Mouse (Mus musculus): ENCODE measurements at regions not wholly inside any gene's neighbourhood (a gene's known extent, or its start where the extent isn't known, plus 50 kb on each side); places are given as distances from the start of the nearest gene placed in this dataset.
"Not testable (repeated sequence)": the region's sequence is repeated elsewhere in the genome, so short reads cannot be mapped to it uniquely, and the experiment has no call there.

DNA sequence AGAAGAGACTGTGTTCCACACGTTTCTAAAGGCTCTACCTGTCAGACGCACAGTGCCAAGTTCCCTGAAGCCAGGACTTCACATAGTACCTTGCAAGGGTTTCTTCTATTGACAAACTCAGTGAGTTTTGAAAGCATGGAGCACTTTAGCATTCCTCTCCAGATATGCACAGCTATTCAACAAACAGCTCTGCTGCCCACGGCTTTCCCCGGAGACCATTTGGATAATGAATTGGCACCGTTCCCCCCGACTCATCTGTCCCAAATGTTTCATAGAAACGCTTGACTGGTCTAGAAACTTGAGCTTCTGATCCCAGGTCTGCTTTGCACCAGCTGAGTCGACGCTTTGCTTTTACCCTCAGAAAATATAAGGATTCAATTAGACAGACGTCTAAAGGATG lies 162.2 kb upstream of the St6galnac5 start:
- no peak for DNase-seq (ENCODE audit: low spot score)

DNA sequence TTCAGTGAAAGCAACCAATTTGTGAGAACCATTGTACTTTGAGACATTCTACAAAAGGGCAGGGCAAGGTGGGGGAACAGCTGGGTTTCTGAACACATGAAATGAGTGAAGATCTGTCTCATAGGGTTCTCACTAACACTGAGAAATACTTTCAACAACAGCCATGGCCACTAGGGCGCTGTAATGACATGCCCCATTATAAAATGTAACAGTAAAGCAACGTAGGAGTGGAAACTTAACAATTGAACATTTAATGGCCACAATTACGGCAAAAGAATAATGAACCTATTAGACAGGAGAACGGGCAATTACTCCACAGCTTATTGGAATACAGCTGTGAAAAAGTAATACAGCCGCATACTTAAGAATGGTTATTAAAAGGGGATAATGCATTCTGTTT lies 158.9 kb upstream of the St6galnac5 start:
- no peak for DNase-seq (ENCODE audit: low spot score)

DNA sequence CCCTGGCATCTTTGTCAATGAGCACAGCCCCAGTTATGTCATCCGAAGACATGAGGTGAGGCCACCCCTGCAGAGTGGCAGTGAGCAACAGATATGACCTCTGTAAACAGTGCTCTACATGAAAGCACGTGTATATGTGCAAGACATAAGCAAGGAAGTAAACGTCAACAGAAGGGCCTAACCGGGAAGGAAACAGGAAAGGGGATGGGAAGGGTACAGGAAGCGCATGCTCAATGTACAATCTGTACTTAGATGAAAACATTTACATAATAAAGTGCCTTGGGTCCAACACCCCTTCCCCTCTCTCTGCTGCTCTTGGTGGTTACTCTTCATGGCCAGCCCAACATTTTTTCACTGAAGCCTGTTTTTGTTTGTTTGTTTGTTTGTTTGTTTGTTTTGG lies 143.3 kb upstream of the St6galnac5 start:
- DNase-seq (ENCODE audit: low spot score) = no peak

DNA sequence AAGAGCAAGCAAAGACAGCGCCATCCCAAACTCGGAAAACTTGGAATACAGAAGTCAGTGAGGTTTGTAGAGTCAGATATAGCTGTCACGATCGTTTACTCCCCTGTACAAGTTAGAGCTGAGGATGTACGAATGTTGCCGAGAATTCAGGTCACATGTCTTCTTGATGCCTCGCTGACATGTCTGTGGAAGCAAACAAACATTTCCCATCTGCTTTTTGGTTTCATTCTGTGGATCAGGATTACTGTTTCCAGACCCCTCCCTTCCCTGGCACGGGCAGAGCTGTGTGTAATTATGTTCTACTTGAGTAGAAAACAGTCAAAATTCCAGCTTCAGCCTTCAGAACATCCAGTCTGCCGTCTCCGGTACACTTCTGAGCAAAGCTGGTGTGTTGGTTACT lies 139.9 kb upstream of the St6galnac5 start:
- DNase-seq (ENCODE audit: low spot score) = no peak

DNA sequence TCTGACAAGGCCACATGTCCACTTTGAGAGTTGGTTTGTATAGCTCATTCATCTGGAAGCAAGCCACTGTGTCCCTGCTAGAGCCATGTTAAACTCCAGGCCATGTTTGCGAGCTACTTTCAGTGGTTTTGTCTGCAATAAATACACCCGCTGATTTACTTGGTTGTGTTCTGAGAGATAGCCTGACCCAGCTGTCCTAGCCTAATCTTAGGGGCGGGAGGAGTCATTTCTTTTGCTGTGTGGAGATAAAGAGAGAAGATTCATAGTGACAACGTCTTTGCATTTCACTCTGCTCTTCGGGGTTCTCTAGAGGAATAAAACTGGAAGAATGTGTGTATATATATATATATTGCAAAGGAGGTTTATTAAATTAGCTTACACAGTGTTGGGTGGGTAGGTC lies 137.1 kb upstream of the St6galnac5 start:
- no peak for DNase-seq (ENCODE audit: low spot score)

DNA sequence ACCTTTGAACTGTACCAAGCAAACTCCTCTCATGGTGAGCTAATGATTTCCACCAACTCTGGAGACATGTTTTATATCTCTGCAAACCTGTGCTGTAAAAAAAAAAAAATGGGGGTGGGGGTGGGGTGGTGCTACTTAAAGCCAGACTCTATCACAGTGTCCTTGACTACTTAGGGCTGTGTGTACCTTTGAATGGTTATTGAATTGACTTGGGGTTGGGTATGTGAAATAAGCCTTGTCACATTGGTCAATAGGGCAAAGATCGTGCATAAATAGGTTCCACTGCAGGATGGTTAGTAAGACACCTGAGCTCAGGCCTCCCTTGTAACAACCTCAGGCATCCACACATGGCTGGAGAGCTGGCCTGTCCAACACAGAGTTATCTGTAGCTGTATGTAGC lies 136.6 kb upstream of the St6galnac5 start:
- DNase-seq (ENCODE audit: low spot score) = no peak

DNA sequence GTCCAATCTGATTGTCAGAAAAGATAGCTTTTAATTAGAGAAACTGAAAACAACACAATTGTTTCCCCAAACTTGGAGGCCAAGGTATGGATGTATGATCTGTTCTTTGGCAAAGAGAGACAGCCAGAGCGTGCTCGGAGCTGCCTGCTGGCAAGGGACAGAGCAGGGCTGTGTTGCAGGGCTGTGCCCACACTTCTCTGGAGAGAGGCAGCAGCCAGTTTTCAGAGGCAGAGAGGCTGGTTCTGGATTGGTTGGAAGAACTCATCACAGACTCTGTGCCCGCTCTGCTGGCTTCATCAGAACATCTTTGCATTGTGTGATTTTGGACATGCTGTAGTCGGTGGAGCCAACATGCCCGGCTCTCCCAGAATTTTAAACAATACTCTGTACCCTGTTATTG lies 123.5 kb upstream of the St6galnac5 start:
- no peak for DNase-seq (ENCODE audit: low spot score)

DNA sequence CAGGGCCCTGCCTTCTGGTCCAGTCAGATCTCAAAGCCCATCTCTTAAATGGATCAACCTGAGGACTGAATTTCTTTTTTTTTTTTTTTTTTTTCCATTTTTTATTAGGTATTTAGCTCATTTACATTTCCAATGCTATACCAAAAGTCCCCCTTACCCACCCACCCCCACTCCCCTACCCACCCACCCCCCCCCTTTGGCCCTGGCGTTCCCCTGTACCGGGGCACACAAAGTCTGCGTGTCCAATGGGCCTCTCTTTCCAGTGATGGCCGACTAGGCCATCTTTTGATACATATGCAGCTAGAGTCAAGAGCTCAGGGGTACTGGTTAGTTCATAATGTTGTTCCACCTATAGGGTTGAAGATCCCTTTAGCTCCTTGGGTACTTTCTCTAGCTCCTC lies 108.5 kb upstream of the St6galnac5 start:
- not testable (repeated sequence) for DNase-seq (ENCODE audit: low spot score)

DNA sequence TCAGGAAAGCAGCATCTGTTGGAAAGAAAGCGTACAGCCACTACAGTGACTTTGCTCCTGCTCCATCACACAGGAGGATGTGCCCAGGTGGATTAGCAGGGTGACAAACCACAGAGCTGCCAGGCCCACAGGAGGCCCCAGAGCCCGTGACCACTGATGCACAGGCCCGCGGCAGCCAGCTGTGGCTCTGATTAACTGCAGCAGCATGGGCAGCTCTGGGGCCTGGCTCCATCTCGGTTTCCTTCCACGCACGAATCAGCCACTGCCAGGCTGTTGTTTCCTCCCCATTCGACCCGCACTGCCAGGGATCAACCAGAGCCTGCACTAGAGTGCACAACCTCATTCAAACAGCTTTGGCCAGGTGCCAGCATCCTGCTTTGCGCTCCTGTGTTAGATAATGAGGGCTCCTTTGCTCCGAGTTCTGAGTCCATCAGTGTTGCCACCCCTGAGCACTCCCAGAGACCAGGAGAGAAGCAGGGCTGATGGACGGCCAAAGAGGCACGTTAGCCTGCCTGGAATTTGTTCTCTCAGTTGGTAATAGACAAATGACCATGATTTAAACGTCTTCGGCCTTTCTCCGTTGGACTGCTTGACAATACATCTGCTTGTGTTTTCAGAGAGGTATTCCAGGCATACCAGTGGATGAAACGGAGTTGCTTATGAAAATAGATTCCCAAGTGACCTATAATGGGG lies 103.2 kb upstream of the St6galnac5 start:
- DNase-seq (ENCODE audit: low spot score) = peak; percentile 20

DNA sequence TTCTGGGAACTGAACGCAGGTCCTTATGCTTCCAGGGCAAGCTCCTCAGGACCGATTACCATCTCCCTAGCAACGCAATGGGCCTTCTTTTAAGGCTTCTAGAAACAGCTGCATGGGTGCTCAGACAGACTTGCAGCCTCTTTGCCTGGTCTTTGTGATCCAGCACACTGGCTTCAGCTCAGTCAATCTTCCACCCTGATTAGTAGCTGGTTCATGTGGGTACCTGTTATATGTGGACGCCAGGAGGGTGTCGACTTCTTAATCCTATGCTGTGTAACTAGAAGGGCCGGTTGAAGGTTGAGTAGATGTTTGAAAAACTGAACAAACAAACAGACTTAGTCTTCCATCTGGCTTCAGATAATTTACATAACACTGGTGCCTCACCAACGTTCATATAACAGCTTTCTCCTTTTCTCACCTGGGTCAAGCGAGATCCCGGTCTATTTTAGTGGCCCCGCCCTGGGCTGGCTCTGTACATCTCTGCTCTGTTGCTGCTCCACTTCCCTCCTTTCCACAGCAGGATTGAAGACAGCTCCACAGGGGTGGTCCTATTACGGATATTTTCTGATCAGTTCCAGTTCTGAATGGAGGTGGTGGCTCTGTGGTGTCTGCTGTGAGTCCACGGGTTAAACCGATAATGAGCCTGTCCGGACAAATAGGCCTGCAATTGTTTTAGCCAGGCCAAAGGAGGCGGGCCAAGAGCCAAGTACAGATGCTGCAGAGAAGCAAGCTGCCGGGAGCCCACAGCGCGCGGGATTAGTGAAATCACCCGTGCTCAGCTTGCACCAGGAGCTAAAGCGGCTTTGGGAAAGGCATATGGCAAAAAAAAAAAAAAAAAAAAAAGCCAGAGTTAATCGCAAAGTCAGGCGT lies 102.4 kb upstream of the St6galnac5 start:
- peak; percentile 9 for DNase-seq (ENCODE audit: low spot score)

DNA sequence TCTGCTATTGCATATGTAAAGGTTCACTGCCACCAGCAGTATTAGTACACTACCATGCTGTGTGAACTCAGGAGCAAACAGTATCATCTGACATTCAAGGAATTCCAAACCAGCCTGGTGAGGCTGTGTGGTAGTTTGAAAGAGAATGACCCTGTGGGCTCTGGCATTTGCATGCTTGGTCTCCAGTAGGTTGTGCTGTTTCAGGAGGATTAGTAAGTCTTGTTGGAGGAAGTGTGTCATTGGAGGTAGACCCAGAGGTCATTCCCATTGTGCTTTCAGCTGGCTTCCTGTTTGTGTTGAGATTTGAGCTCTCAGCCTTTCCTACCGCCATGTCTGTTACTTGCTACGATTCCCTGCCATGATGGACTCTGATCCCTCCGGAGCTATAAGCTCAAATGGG lies 98.3 kb upstream of the St6galnac5 start:
- no peak for DNase-seq (ENCODE audit: low spot score)

DNA sequence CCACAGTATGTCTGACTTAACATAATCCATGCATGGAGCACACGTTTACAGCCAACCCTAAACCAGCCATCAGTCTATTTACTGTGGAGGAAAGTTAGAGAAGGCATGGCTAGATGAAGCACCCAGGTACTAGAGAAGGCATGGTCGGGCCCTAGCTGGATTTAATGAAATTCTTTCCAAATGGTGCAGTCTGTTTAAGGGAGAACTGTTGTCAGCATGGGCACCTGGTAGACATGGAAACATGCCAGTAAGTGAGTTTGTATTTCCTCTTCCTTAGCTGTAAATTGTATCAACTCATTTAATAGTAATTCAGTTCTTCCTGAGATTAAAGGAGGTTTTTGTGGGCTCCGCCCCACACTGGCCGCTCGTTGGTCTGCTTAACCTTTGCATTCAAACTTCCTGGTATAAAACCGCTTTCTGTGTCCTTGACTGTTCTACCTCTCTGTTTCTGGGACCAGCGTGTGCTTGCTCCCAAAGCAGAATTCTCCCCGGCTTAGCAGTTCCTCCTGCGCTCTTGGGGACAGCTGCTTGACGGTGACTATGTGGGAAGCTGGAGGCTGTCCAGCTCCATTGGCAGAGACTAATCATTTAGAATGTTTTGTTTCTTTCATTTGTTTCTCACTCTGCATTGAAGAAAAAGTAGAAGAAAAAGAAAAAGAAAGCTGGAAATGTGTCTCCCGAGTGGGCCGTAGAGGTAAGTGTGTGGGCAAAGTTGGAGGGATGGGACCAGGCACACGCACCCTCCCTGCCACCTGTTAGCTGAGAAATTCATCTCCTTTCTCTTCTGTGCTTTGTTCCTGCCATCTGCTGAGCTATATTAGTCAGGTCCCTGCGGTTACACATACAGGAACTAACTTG lies 96.0 kb upstream of the St6galnac5 start:
- DNase-seq (ENCODE audit: low spot score) = no peak

DNA sequence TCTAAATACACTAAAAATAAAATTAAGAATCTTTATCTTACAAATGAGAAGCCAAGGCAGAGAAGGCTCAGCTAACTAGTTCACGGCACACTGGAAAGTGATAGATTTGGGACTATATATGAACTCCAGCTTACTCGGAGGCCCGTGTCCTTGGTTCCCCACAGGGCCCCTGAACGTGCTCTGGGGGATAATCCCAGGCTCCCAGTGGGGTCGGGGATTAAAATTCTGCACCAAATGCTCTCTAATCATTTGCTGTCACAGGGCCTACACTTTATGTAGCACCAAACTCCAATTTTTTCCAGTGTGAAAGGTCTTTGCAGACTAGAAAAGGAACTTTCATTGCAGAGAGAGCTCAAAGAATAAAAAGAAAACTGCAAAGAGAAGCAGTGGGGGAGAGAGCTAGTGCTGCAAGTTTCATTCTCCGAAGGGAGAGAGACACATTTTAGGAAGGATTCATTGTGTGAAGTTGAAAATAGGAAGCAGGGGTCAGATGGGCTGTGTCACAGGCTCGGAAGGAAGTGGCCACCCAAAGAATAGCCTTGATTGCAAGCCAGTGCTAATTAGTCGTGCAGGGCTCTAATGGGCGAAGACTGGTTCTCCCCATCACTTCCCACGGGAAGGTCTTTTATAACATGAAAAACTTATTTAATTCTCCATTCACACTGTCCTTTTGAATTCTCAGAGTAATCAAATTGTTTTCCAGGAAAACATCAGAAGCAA lies 90.3 kb upstream of the St6galnac5 start:
- DNase-seq (ENCODE audit: low spot score) = no peak

DNA sequence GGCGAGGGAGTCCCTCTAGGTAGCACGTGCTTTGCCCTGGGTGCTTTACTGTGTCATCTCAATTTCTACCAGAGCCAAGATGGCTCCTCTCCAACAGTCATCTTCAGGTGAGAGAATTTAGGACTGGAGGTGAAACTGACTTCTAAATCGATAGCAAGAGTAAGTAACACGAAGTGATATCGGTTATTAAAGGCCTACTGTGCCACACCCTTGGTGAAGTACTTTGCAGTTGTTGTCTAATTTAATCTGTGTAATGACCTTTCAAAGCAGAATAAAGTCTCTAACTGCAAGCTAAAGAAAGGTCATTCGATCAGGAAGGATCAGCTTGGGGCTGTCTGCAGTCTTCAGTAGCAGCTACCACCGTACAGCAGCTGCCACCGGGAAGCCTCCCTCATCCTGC lies 89.5 kb upstream of the St6galnac5 start:
- DNase-seq (ENCODE audit: low spot score) = no peak

DNA sequence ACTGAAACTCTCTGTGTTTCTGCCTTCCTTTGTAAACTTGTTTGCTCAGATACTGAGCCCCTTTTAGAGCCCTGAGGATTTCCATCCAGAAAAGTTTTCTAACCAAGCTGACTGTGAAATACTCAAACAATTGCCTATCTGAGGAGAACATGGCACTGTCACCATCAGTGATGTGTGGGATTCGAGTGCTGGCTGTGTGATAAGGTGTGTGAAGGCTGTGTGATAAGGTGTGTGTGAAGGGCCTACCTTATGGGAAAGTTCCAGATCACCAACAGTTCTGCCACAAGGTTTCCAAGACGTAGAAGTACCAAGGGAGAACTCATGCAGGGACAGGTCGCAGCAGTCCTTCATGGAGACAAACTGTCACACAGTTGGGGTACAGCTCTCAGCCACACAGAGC lies 89.1 kb upstream of the St6galnac5 start:
- DNase-seq (ENCODE audit: low spot score) = no peak

DNA sequence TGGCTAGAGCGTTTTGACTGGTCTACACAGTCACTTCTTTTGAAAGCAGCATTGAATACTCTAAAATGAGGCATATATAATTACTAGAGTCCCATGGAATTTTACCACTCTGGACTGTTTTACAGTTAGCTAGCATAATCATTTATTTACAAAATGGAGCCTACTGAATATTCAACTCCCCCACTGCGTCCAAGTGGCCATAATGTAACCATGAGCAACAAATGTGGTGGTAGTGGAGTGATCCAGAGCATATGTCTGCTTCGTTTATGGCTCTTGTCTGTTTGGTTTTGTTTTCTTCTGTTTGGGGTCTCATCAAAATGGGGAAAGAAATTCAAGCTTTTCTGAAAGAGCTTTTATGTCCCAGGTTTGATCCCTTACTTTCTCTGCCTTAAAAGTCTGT lies 83.8 kb upstream of the St6galnac5 start:
- no peak for DNase-seq (ENCODE audit: low spot score)

DNA sequence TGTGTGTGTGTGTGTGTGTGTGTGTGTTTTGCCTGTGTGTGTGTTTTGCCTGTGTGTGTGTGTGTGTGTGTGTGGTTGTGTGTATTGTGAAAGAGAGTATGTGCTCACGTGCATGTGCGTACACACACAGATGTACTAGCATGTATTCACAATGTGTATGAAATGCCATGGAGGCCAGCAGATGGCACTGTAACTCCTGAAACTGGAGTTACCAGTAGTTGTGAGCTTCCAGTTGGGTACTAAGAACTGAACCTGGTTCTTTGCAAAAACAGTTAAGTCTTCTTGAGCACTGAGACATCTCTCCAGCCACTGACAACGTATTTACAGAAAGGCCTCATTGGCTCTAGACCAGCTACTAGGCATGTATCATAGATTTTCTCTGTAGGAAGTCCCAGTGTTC lies 71.1 kb upstream of the St6galnac5 start:
- no peak for DNase-seq (ENCODE audit: low spot score)

DNA sequence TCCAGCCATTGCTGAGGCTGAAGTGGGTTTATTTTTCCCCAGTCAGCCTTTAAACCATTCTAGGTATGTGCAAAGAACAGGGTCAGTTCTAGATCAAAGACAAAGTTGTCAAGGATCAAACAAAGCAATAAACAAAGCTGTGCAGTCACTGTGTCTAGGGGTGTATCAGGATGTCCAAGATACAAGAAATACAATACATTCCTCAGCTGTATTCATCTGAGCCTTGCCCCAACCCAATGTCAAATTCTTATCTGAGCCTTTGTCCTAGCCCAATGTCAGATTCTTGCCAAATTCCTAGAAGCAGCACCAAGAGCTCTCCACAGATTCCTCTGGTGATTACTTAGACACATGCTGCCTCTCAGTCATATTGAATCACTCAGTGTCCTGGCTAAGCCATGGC lies 69.5 kb upstream of the St6galnac5 start:
- no peak for DNase-seq (ENCODE audit: low spot score)

DNA sequence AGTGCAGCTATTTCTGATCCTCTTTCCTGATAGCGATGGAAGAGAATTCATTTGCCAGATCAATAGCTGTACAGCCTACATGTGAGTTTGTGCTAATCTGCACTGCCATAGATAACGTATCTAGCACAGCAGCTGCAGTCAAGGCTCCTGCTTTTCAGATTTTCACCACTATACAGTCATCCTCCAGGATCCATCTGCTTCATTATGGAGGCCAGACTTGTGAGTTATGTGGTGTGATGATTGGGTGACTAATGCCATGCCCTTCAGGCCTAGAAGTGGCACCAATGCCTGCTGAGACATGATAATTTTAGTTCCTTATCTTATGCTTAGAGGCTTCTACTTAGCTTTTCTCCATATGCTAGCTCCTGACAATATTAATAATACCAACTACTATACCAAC lies 63.3 kb upstream of the St6galnac5 start:
- no peak for DNase-seq (ENCODE audit: low spot score)

DNA sequence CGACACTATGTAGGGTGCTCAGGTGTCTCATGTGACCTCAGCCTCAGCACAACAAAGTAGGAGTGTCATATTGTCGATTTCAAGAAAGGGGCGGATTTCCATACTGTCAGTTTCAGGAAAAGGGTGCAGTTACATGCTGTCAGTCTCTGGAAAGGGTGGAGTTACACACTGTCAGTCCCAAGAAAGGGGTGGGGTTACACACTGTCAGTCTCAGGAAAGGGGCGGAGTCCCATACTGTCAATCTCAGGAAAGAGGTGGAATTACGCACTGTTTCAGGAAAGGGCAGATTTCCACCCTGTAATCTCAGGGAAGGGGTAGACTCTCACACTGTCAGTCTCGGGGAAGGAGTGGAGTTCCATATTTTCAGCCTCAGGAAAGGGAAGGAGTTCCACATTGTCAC lies 51.9 kb upstream of the St6galnac5 start:
- no peak for DNase-seq (ENCODE audit: low spot score)
